In genomic region chr1:152454536-152454935, GRCm38 (mm10) we compare ENCODE assay signal across 21 mouse cellular contexts. TPM values are rescaled to one million over a fixed set of nuclear protein-coding genes. Genes with fewer than 3 reads are reported as not detected.
DNase-seq lines count a peak whose midpoint lies in the region; ATAC-seq and TF ChIP-seq lines count a peak whose summit lies in the region.
"Had no signal": no experiment of that assay in that cellular context is flagged by ENCODE, and none has a peak within 500 bp of the region (broad histone marks: within the 10 kb centered on the region; RNA-seq: fewer than 3 reads in every experiment).

No protein-coding gene starts in this region.

- 71% methylated on average over 5 of the region's 5 CpGs for WGBS in hindbrain, embryonic 13.5 days
- whole genome bisulfite sequencing in hindbrain, embryonic 11.5 days: 77% methylated on average over 5 of the region's 5 CpGs

- no peaks in the 10 kb centered on the region for H3K9me3 ChIP-seq in hindbrain, embryonic 13.5 days
- H3K9me3 ChIP-seq in hindbrain, embryonic 11.5 days (ENCODE audit: control insufficient read depth, low read length): no peaks in the 10 kb centered on the region
- H3K9me3 ChIP-seq: embryonic facial prominence, embryonic 15.5 days; forebrain, embryonic 10.5 days; heart, embryonic 10.5 days; heart, embryonic 15.5 days had no signal

- no peak for TF ChIP-seq CTCF in gastrocnemius, adult 2 months (IDR thresholded peaks at IDR 0.05)

- intact Hi-C loops in gastrocnemius, adult 2 months (cut with DNase I): no loop called here
- intact Hi-C loops in heart, postnatal 36 days (cut with DNase I): no loop called here

- H3K36me3 ChIP-seq in hindbrain, embryonic 13.5 days: no peaks in the 10 kb centered on the region
- H3K36me3 ChIP-seq in hindbrain, embryonic 11.5 days (ENCODE audit: control insufficient read depth, insufficient read depth, low read length): no peaks in the 10 kb centered on the region
- H3K36me3 ChIP-seq: embryonic facial prominence, embryonic 15.5 days; forebrain, embryonic 10.5 days; heart, embryonic 10.5 days; heart, embryonic 15.5 days had no signal

- no peak overlapping the region for H3K27ac ChIP-seq in gastrocnemius, adult 2 months
- peak overlapping the region; percentile 41; the same call in 1 of the 2 replicates for H3K27ac ChIP-seq in hindbrain, embryonic 13.5 days
- H3K27ac ChIP-seq in hindbrain, embryonic 11.5 days (ENCODE audit: low read depth, low read length): no peak overlapping the region
- H3K27ac ChIP-seq: embryonic facial prominence, embryonic 15.5 days; forebrain, embryonic 10.5 days; heart, embryonic 10.5 days; heart, embryonic 15.5 days had no signal

- no peak overlapping the region for H3K4me2 ChIP-seq in hindbrain, embryonic 13.5 days
- no peak overlapping the region for H3K4me2 ChIP-seq in hindbrain, embryonic 11.5 days (replicated peaks; ENCODE audit: low read depth, low read length)
- H3K4me2 ChIP-seq: embryonic facial prominence, embryonic 15.5 days; heart, embryonic 15.5 days had no signal

- H3K27me3 ChIP-seq in hindbrain, embryonic 13.5 days: peaks cover 3% of the 10 kb centered on the region; the same call in 1 of the 2 replicates
- H3K27me3 ChIP-seq in hindbrain, embryonic 11.5 days (ENCODE audit: control insufficient read depth, insufficient read depth, low read length): no peaks in the 10 kb centered on the region
- H3K27me3 ChIP-seq: embryonic facial prominence, embryonic 15.5 days; heart, embryonic 15.5 days had no signal

- peaks cover 17% of the 10 kb centered on the region for H3K4me1 ChIP-seq in hindbrain, embryonic 13.5 days (replicated peaks)
- H3K4me1 ChIP-seq in hindbrain, embryonic 11.5 days (replicated peaks; ENCODE audit: control insufficient read depth, insufficient read depth, low read length): peaks cover 4% of the 10 kb centered on the region; the same call in 1 of the 2 replicates

- H3K9ac ChIP-seq in hindbrain, embryonic 13.5 days: no peak overlapping the region
- no peak overlapping the region for H3K9ac ChIP-seq in hindbrain, embryonic 11.5 days (ENCODE audit: low read depth, low read length)
- H3K9ac ChIP-seq: embryonic facial prominence, embryonic 15.5 days; heart, embryonic 15.5 days had no signal

- H3K4me3 ChIP-seq in gastrocnemius, adult 2 months: no peak overlapping the region
- H3K4me3 ChIP-seq in hindbrain, embryonic 13.5 days: no peak overlapping the region
- H3K4me3 ChIP-seq in hindbrain, embryonic 11.5 days (ENCODE audit: low read depth, low read length): no peak overlapping the region
- H3K4me3 ChIP-seq: embryonic facial prominence, embryonic 15.5 days; erythroblast, embryonic 14.5 days; forebrain, embryonic 10.5 days; heart, embryonic 10.5 days; heart, embryonic 15.5 days had no signal

- DNase-seq in gastrocnemius, adult 2 months: peak; percentile 35
- no peak for DNase-seq in gastrocnemius, postnatal 10 days
- peak; percentile 35 to 38 for DNase-seq in heart, adult 9 months (ENCODE audit: low spot score in 2 of 2)
- no peak for DNase-seq in heart, postnatal 36 days
- no peak for DNase-seq in hindbrain, embryonic 11.5 days (ENCODE audit: low spot score)
- DNase-seq in urinary bladder, postnatal 14 days (ENCODE audit: low spot score): peak; percentile 21
- no peak for DNase-seq in urinary bladder, postnatal 36 days (ENCODE audit: low spot score in 2 of 2)
- DNase-seq: adrenal gland, postnatal 10 days; cerebellum, adult 11 months; cerebellum, adult 8-10 months; cerebellum, postnatal 14 days; kidney, adult 2 months had no signal

- no peak for ATAC-seq in hindbrain, embryonic 13.5 days (ENCODE audit: low FRiP score)
- ATAC-seq in hindbrain, embryonic 11.5 days (ENCODE audit: low FRiP score): no peak
- ATAC-seq: intestine, embryonic 16.5 days had no signal

RNA-seq across cellular contexts. Expression of gene Colgalt2, which starts 54.9 kb away (rescaled TPM):
- 1 to 10 TPM; 1.6 to 2.5 TPM for total RNA-seq in gastrocnemius, adult 2 months (2021)
- total RNA-seq in gastrocnemius, postnatal 10 days (2021): 1 to 10 TPM; 4.0 to 4.6 TPM
- total RNA-seq in heart, postnatal 36 days (2021): 1 to 10 TPM; 3.3 to 3.7 TPM
- polyA plus RNA-seq in hindbrain, embryonic 13.5 days (2015; fragmentation: Nextera tagmentation; extraction: Ambion mirVana): 2.5 and 2.9 TPM in 2 replicates
- 1.7 and 2.7 TPM in 2 replicates for polyA plus RNA-seq in hindbrain, embryonic 11.5 days (2014; fragmentation: Nextera tagmentation; extraction: Ambion mirVana)
- total RNA-seq: common myeloid progenitor, adult 5-6 weeks; MEL had no signal
- polyA plus RNA-seq: erythroblast, embryonic 14.5 days had no signal

Comparison
In these comparisons a context has a peak if more than half of its experiments do, and no peak if none do; other contexts are left out.
1. DNase-seq: peak in gastrocnemius, adult 2 months (single experiment), heart, adult 9 months (2 of 2) and urinary bladder, postnatal 14 days (single experiment); none in gastrocnemius, postnatal 10 days (single experiment), heart, postnatal 36 days (0 of 2), hindbrain, embryonic 11.5 days (single experiment) and urinary bladder, postnatal 36 days (0 of 2).